Mouse (Mus musculus) liver, adult 2 months (tissue): ENCODE measurements around the gene Armh2.

ENCODE experiments used
- CTCF ChIP-seq: fragments of 200-500 bp; IDR thresholded peaks from 2 replicates; pipeline ENCODE4 v1.5.1; 2011; ENCODE audit warnings: low read depth, low read length, control low read depth
- POLR2A ChIP-seq: fragments of 200-500 bp; IDR thresholded peaks from 2 replicates; pipeline ENCODE4 v1.6.1; 2011; ENCODE audit warnings: low read length, control low read depth; ENCODE audit not compliant: insufficient read depth; ENCODE audit errors: extremely low read depth

DNA sequence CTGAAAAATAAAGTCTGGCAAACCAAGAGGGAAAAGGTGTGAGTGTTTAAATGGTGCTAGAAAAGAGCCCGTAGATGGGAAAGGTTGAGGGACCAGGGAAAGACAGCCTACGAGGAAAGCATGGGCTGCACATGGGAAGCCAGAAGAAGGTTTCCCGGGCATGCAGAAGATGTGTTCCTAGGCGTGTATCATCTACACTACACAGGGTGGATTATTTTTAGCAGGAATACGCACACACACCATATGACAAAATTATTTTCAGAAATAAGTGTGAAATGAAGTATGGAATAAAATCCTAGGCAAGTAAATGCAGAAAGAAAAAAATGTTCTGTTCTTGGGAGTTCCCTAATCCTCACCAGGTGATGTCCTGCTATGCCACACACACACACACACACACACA is 46.4 kb downstream of the Armh2 start:
- no peak for TF ChIP-seq POLR2A
- TF ChIP-seq CTCF = no peak
